19 mouse cellular contexts compared by ENCODE assay signal in the genomic region with DNA sequence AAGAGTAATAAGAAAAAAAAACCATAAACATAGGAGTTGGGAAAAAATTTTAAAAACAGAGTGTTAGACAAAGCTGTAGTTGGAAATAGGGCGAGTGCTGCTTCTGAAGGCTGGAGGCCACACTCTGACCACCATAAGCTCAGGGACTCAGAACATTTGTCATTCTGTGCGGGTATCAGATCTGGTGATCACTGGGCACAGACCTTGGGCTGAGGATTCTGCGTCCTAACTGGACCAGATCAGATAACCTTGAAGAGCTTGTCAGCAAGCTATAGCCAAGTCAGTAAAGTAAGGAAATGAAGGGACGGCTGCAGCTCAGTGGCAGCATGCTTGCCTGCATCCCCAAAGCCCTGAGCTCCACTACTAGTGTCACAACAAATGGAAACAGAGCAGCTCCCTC. TPM values are rescaled to one million over a fixed set of nuclear protein-coding genes. Genes with fewer than 3 reads are reported as not detected.
DNase-seq lines count a peak whose midpoint lies in the region.
"Had no signal": no experiment of that assay in that cellular context is flagged by ENCODE, and none has a peak within 500 bp of the region (broad histone marks: within the 10 kb centered on the region; RNA-seq: fewer than 3 reads in every experiment).

No protein-coding gene starts in this region.

- DNase-seq in adrenal gland, adult (ENCODE audit: inconsistent age in 2 of 2, low spot score in 1 of 2), result peak; percentile 57 to 66
- DNase-seq in adrenal gland, postnatal 14 days, result no peak
- DNase-seq in adrenal gland, adult 2 months, result peak; percentile 20
- DNase-seq in adrenal gland, adult 18-20 months (ENCODE audit: low spot score in 2 of 2), result no peak
- DNase-seq in adrenal gland, postnatal 36 days, result peak; percentile 25 to 39
- no peak for DNase-seq in adrenal gland, postnatal 4 days (ENCODE audit: low spot score in 2 of 2)
- DNase-seq: adrenal gland, adult 8-10 months; adrenal gland, postnatal 10 days; adrenal gland, postnatal 25 days; B cell, adult 2 months; cerebellum, adult 11 months; cerebellum, adult 11-12 months; cerebellum, adult 18-20 months; cerebellum, adult 2 months; cerebellum, adult 8-10 months; cerebellum, adult 9-10 months; cerebellum, adult 9-11 months; cerebellum, postnatal 10 days; cerebellum, postnatal 14 days had no signal

RNA-seq across cellular contexts. Expression of gene Homer2, which starts 2.8 kb away (rescaled TPM):
- total RNA-seq in adrenal gland, postnatal 14 days (2021), result 2.5 and 3.8 TPM in 2 replicates
- total RNA-seq in adrenal gland, adult 2 months (2021), result 1 to 10 TPM; 3.6 to 6.7 TPM
- 0.58 and 0.75 TPM in 2 replicates for polyA plus RNA-seq in adrenal gland, adult 2 months (2012; rRNA removed)
- total RNA-seq in adrenal gland, adult 18-20 months (2021), result 1 to 10 TPM; 1.7 to 4.9 TPM
- total RNA-seq in adrenal gland, postnatal 36 days (2021), result 1 to 10 TPM; 2.3 to 5.1 TPM
- total RNA-seq in adrenal gland, postnatal 4 days (2021), result 1 to 10 TPM; 5.0 to 9.1 TPM

RNA-seq across cellular contexts. Expression of gene Ramac, which starts 52.6 kb away (rescaled TPM):
- total RNA-seq in adrenal gland, postnatal 14 days (2021), result 40.6 and 42.4 TPM in 2 replicates
- 10 to 100 TPM; 36.6 to 50.2 TPM for total RNA-seq in adrenal gland, adult 2 months (2021)
- polyA plus RNA-seq in adrenal gland, adult 2 months (2012; rRNA removed), result 2.7 and 4.5 TPM in 2 replicates
- total RNA-seq in adrenal gland, adult 18-20 months (2021), result 10 to 100 TPM; 34.7 to 44.7 TPM
- total RNA-seq in adrenal gland, postnatal 36 days (2021), result 10 to 100 TPM; 38.7 to 57.4 TPM
- 10 to 100 TPM; 53.7 to 54.1 TPM for total RNA-seq in adrenal gland, postnatal 4 days (2021)

Comparison
In these comparisons a context has a peak if more than half of its experiments do, and no peak if none do; other contexts are left out.
1. DNase-seq: peak in adrenal gland, adult (2 of 2), adrenal gland, adult 2 months (single experiment) and adrenal gland, postnatal 36 days (2 of 2); none in adrenal gland, postnatal 14 days (single experiment), adrenal gland, adult 18-20 months (0 of 2) and adrenal gland, postnatal 4 days (0 of 2).